Mouse (Mus musculus) gastrocnemius, postnatal 25 days (tissue): Measurements from ENCODE around the gene Pex16. TPM values are rescaled to one million over a fixed set of nuclear protein-coding genes. Genes with fewer than 3 reads are reported as not detected.

Source experiments
- DNase-seq: peaks from one replicate; pipeline ENCODE4 v3.0.0; 2022
- microRNA-seq, 2 experiments: library from miRNA; unstranded; fragments of <30 nt; microRNA quantifications; one replicate each; pipeline ENCODE4 v1.2.0; 2021; ENCODE audit warnings: borderline replicate concordance in 2 of 2
- total RNA-seq, 2 experiments: library from RNA; stranded (reverse); gene quantifications; 1 replicate in 1 of 2; 2 replicates in 1 of 2; pipeline ENCODE4 v1.2.3; 2021

The Pex16 gene
- total RNA-seq, 2 experiments from 2014 or later: 16.7 to 18.9 TPM

- no peak for DNase-seq
Measured at GRCm38 (mm10) chr2:92422388-92423135, 48.1 kb downstream of the Pex16 start.

GRCm38 (mm10) chr2:92423156-92423555, 48.7 kb downstream of the Pex16 start:
- DNase-seq: no peak

- peak; percentile 96 for DNase-seq
Measured at GRCm38 (mm10) chr2:92423702-92424461, 49.4 kb downstream of the Pex16 start.

GRCm38 (mm10) chr2:92424462-92425308, 50.2 kb downstream of the Pex16 start:
- DNase-seq: peak; percentile 74

- no peak for DNase-seq
Measured at GRCm38 (mm10) chr2:92425366-92425765, 50.9 kb downstream of the Pex16 start.

- DNase-seq: peak; percentile 66
Measured at GRCm38 (mm10) chr2:92426426-92426825, 52.0 kb downstream of the Pex16 start.

GRCm38 (mm10) chr2:92427882-92428281, 53.4 kb downstream of the Pex16 start:
- peak; percentile 64 for DNase-seq

- DNase-seq: no peak
Measured at GRCm38 (mm10) chr2:92430089-92430488, 55.6 kb downstream of the Pex16 start.

Small RNAs within 50 kb of the gene (microRNA-seq; reads per million reads assigned to microRNA genes)
- gene Mir7000: 0 reads per million in 2 experiments

Other genes with a start within 250 kb of the Pex16 start
- under 1 TPM; 0.54 to 0.88 TPM for gene Large2, start 193 bp downstream of the Pex16 start, total RNA-seq
- gene 1700029I15Rik, start 7.9 kb downstream of the Pex16 start, total RNA-seq: 1 to 10 TPM in 1 of 2 experiments, under 1 TPM in 1; 0.87 to 1.0 TPM
- 1 to 10 TPM; 7.9 to 9.2 TPM for gene Mapk8ip1, start 26.6 kb downstream of the Pex16 start, total RNA-seq
- gene Cry2, start 59.4 kb downstream of the Pex16 start, total RNA-seq: 10 to 100 TPM; 11.9 to 19.8 TPM
- 1 to 10 TPM; 5.1 to 5.6 TPM for gene Slc35c1, start 85.9 kb downstream of the Pex16 start, total RNA-seq
- gene Chst1, start 225.0 kb downstream of the Pex16 start, total RNA-seq: 1 to 10 TPM; 1.4 to 3.8 TPM